Mouse (Mus musculus) neutrophil, adult 5-6 weeks (primary cell): ENCODE data around the gene Creld2. TPM values are rescaled to one million over a fixed set of nuclear protein-coding genes. Genes with fewer than 3 reads are reported as not detected.

ENCODE experiments used
- ATAC-seq: fragments of 151-379, 151-347 bp; 2 replicates; pipeline ENCODE4 v1.8.0; 2017; ENCODE audit warnings: mild to moderate bottlenecking, moderate TSS enrichment; ENCODE audit not compliant: insufficient number of reproducible peaks, poor library complexity, low FRiP score, severe bottlenecking; ENCODE audit errors: extremely low read depth
- total RNA-seq: library from RNA; stranded (forward); fragments of 200-1000 nt; gene quantifications from 2 replicates; pipeline ENCODE4 v1.2.3, GENCODE M21; 2017

The Creld2 gene
- total RNA-seq, 1 experiment from 2014 or later, result 30.3 TPM

DNA sequence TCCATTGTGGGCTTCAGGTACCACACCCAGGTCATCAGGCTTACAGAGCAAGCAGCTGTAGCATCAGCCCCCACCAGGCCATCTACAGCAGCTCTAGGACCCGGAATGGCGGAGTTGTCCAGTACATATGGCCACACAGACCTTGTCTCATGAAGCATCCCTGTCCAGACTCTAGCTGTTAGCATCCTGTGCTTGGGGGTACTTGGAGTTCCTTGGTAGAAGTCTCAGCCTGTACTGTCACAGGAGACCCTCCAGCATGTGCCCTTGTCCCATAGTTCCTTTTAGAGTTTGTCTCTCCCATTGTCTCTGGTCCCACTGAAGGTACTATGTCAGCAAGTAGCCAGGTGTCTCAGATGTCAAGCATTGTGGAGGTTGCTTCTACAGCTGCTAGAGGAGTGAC lies 30.2 kb downstream of the Creld2 start:
- ATAC-seq, result no peak

DNA sequence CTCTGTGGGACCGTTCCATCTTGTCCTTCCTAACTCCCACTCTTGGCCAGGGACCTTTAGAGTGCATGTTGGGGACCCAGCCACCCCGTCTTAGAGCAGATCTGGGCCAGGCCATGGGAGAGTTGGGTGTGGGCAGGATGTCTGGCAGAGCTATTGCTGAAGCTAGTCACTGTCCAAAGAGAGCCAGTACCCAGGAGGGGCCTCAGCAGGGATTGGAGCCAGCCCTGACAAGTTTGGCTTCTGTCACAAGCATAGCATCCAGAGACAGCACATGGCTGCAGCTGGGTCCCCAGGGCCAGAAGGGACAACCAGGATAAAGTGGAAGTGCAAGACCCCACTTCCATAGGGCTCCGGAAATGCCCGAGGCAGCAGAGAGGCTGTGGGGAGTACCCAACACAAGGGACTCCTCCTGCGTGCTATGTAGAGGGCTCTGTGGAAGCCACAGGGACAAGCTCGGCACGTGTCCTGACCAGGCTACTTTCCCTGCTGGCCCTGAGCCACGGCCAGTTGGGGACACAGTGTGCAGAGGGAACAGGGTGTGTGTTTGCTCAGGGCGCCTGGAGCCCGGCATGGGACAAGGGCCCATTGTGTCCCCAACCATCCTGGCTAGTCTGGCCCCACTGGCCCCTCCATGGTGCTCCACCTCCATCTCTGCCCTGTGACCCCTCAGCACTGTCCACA lies 30.8 kb downstream of the Creld2 start:
- ATAC-seq, result no peak

- ATAC-seq, result no peak
Measured at GRCm38 (mm10) chr15:88851076-88851475, 31.6 kb downstream of the Creld2 start.

DNA sequence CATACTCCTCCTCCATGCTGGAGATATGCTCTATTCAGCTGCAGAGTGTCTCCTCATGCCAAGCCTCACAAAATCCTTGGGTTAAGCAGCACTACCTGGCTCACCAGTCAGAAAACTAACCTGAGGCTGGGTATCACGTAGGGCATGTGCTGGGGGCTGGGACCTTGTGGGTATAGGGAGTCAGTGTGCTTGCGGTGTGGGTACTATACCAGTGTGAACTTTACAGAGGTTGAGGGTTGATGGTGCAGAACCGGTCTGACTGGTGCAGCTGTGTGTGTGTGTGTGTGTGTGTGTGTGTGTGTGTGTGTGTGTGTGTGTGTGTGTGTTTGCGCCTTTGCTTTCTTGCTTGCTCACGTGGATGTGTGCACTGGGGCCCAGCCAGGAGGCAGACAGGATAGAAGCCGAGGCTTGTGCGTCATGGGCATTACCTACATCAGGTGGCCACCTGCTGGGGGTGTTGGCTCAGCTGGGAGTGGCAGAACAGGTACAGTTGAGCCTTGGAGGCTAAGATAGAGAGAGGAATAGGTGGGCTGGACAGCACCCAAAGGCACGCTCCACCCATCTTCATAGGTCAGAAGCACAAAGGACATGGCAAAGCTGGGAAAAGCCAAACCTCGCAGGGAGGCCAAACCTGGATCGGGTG lies 32.2 kb downstream of the Creld2 start:
- 0 out of 2 replicates have a peak, but pooled peaks have one; percentile 6 for ATAC-seq

- ATAC-seq, result no peak
Measured at GRCm38 (mm10) chr15:88853106-88853505, 33.7 kb downstream of the Creld2 start.

- no peak for ATAC-seq
Measured at GRCm38 (mm10) chr15:88854119-88854968, 34.9 kb downstream of the Creld2 start.

DNA sequence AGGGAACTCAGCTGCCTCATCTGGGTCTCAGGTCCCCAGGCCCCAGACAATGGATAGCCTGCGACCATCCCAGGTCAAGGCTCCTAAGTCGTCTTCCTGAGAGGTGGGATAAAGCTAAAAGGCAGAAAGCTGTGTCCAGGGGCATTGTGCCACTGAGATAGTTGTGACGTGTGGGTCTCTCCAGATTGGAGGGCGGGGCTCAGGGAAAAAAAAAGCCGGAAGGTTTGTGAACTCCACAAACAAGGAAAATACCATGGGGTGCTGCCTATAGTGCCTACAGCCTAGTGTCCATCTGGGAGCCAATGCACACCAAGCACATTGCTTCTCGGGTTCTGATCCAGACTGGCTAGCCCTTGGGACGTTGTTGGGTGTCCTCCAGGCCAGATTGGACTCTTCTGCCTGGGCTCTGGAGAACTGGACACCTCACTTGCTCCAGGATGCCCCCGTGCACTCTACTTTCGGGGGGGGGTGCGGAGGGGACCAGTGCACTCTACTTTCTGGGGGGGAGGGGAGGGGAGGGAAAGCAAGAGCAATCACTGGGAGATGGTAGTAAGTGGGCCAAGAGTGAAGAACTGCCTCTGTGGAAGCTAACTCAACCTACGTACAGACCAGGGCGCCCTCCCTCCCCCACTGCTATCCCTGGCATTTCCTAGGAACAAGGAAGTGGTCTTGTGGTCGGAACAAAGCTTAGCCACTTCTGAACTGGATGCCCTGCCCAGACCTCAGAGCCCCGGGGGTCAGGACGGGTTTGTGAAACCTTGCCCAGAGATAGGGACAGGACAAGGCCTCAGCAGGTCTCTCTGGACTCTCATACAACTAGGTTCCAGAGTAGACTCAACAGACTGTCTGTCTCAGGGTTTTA lies 35.8 kb downstream of the Creld2 start:
- ATAC-seq, result no peak

- ATAC-seq, result no peak
Measured at GRCm38 (mm10) chr15:88855896-88856417, 36.5 kb downstream of the Creld2 start.

GRCm38 (mm10) chr15:88856613-88857012 lies 37.2 kb downstream of the Creld2 start:
- ATAC-seq, result no peak

DNA sequence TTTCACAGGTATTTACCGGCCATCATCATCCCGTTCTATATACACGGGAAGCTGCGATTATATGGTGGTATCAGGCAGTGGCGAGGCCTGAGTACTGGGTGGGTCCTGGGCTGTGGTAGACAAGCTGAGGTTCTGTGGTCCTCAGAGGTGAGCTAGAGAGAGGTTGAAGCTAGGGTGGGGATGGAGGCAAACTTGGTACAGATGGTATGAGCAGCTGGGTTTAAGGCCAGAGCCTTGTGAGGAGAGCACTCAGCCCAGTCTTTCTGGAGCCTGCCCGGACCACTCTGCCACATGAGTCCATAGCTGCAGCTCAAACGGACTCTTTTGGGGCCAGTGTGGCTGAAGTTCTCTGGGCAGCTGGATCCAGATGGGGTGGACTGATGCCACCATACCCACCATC lies 37.9 kb downstream of the Creld2 start:
- ATAC-seq, result no peak

- no peak for ATAC-seq
Measured at GRCm38 (mm10) chr15:88858141-88858541, 38.7 kb downstream of the Creld2 start.

DNA sequence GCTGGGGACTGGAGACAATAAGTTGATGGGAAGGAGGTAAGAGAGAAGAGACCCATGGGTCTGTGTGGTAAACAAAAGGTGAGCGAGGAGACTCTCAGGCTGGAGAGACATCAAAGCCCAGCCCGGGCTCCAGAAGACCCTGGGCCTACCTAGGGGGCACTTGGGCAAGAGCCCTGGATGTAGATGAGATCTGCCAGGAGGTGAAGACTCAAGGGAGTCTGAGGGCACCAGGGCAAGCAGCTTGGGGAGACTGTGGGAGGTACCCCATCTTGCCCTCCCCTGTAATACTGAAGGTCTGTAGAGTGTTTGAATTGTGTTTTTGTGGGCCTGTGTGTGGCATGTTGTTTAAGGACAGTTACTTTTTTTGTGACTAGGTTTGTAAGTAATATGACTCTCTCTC lies 39.3 kb downstream of the Creld2 start:
- ATAC-seq, result no peak

GRCm38 (mm10) chr15:88859206-88859970 lies 39.9 kb downstream of the Creld2 start:
- no peak for ATAC-seq

DNA sequence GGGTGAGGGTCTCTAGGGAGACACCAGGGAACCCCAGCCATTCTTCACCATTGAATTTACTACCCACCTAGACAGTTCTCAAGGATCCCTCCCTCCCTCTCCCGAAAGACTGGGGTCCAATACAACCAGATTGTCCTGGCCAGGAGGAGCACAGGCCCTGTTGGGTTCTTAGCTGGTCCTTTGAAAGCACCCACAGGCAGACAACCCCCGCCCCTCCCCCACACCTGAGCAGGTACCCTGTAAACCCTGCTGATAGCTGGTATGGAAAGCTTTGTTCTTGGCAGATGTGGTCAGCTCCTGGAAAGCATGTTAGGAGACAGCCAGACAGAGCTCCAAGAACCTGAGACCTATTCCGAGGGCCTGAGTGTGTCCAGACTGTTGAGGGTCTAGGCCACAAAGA lies 41.3 kb downstream of the Creld2 start:
- no peak for ATAC-seq

GRCm38 (mm10) chr15:88861772-88862622 lies 42.6 kb downstream of the Creld2 start, which contains the start of gene Pim3:
Gene Pim3, plus strand, starts transcription at chr15:88862186.
- ATAC-seq, result peak; percentile 86

GRCm38 (mm10) chr15:88862881-88863694 lies 43.6 kb downstream of the Creld2 start:
- ATAC-seq, result no peak
